9 mouse cellular contexts compared by ENCODE assay signal in the genomic region with DNA sequence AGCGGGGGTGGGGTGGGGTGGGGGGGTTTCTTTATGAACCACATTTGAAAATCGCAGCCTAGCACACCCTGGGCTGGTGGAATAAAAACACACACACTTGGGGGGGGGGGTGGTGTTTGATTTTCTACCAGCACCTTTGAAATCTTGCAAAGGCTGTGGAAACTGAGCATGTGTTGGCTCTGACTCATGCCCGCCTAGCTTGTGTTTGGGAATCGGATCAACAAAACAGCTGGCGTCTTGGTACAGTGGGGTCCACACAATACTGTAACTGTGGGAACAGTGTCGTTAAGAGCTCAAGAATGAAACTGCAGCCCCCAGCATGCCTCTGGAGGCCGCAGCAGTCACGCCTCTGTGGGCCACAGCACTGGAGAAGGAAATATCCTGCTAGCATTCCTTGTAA. TPM values are rescaled to one million over a fixed set of nuclear protein-coding genes. Genes with fewer than 3 reads are reported as not detected.
A peak's percentile ranks its signal among the peaks of the same experiment; 100 is the strongest.
DNase-seq lines count a peak whose midpoint lies in the region; ATAC-seq and TF ChIP-seq lines count a peak whose summit lies in the region.
"Had no signal": no experiment of that assay in that cellular context is flagged by ENCODE, and none has a peak within 500 bp of the region (broad histone marks: within the 10 kb centered on the region; RNA-seq: fewer than 3 reads in every experiment).

No protein-coding gene starts in this region.

- TF ChIP-seq CTCF in left cerebral cortex, adult 2 months (IDR thresholded peaks at IDR 0.05) = no peak; the same call in 1 of the 2 replicates
- TF ChIP-seq CTCF in midbrain, postnatal 0 days (IDR thresholded peaks at IDR 0.05) = no peak

- no peak overlapping the region for H3K4me3 ChIP-seq in kidney, embryonic 15.5 days (replicated peaks)
- no peak overlapping the region for H3K4me3 ChIP-seq in left cerebral cortex, adult 2 months
- no peak overlapping the region for H3K4me3 ChIP-seq in midbrain, postnatal 0 days (ENCODE audit: low read depth, low read length)
- H3K4me3 ChIP-seq in liver, embryonic 12.5 days = no peak overlapping the region

- H3K27me3 ChIP-seq in kidney, embryonic 15.5 days = no peaks in the 10 kb centered on the region
- no peaks in the 10 kb centered on the region for H3K27me3 ChIP-seq in midbrain, postnatal 0 days (ENCODE audit: insufficient read depth, low read length)
- no peaks in the 10 kb centered on the region for H3K27me3 ChIP-seq in liver, embryonic 12.5 days (replicated peaks)

- H3K27ac ChIP-seq in kidney, embryonic 15.5 days = no peak overlapping the region
- no peak overlapping the region for H3K27ac ChIP-seq in left cerebral cortex, adult 2 months
- H3K27ac ChIP-seq in midbrain, postnatal 0 days (ENCODE audit: low read depth, low read length) = no peak overlapping the region
- no peak overlapping the region for H3K27ac ChIP-seq in liver, embryonic 12.5 days

- H3K9me3 ChIP-seq in kidney, embryonic 15.5 days (replicated peaks) = no peaks in the 10 kb centered on the region
- H3K9me3 ChIP-seq in midbrain, postnatal 0 days (ENCODE audit: low read length) = no peaks in the 10 kb centered on the region
- no peaks in the 10 kb centered on the region for H3K9me3 ChIP-seq in liver, embryonic 12.5 days (replicated peaks)
- H3K9me3 ChIP-seq: G1E had no signal

- H3K4me2 ChIP-seq in kidney, embryonic 15.5 days = no peak overlapping the region
- no peak overlapping the region for H3K4me2 ChIP-seq in midbrain, postnatal 0 days (ENCODE audit: low read depth, low read length, poor library complexity, severe bottlenecking)
- H3K4me2 ChIP-seq in liver, embryonic 12.5 days = no peak overlapping the region

- H3K9ac ChIP-seq in kidney, embryonic 15.5 days = no peak overlapping the region
- H3K9ac ChIP-seq in midbrain, postnatal 0 days (replicated peaks; ENCODE audit: low read length, poor library complexity, severe bottlenecking) = no peak overlapping the region
- H3K9ac ChIP-seq in liver, embryonic 12.5 days = no peak overlapping the region

- no peak for DNase-seq in kidney, adult 9 months
- DNase-seq in frontal cortex, adult 2 months (ENCODE audit: extremely low spot score in 1 of 2, low spot score in 1 of 2) = peak; percentile 36 to 74
- DNase-seq in left cerebral cortex, adult 2 months (ENCODE audit: extremely low spot score in 1 of 2, low spot score in 2 of 2) = peak; percentile 32 to 54
- DNase-seq in midbrain, postnatal 0 days (ENCODE audit: low spot score) = peak; percentile 77
- no peak for DNase-seq in spleen, postnatal 14 days (ENCODE audit: low spot score in 2 of 2)
- no peak for DNase-seq in thymus, postnatal 14 days

- peaks cover 11% of the 10 kb centered on the region; the same call in 1 of the 2 replicates for H3K4me1 ChIP-seq in kidney, embryonic 15.5 days
- no peaks in the 10 kb centered on the region for H3K4me1 ChIP-seq in midbrain, postnatal 0 days (ENCODE audit: insufficient read depth, low read length)
- H3K4me1 ChIP-seq in liver, embryonic 12.5 days = no peaks in the 10 kb centered on the region

- 64% methylated on average over 8 of the region's 8 CpGs for WGBS in kidney, embryonic 15.5 days
- WGBS in midbrain, postnatal 0 days = 38% methylated on average over 8 of the region's 8 CpGs
- 68% methylated on average over 8 of the region's 8 CpGs for WGBS in liver, embryonic 12.5 days (ENCODE audit: insufficient replicate concordance)

- no peaks in the 10 kb centered on the region for H3K36me3 ChIP-seq in kidney, embryonic 15.5 days
- no peaks in the 10 kb centered on the region for H3K36me3 ChIP-seq in midbrain, postnatal 0 days (ENCODE audit: insufficient read depth, low read length)
- no peaks in the 10 kb centered on the region for H3K36me3 ChIP-seq in liver, embryonic 12.5 days
- H3K36me3 ChIP-seq: G1E had no signal

- intact Hi-C loops in left cerebral cortex, adult 2 months (cut with DNase I) = no loop called here

- peak; percentile 66; the same call in 1 of the 2 replicates for ATAC-seq in kidney, embryonic 15.5 days (replicated peaks; ENCODE audit: low FRiP score)
- peak; percentile 86 for ATAC-seq in midbrain, postnatal 0 days (ENCODE audit: low FRiP score)
- no peak for ATAC-seq in liver, embryonic 12.5 days

RNA-seq across cellular contexts. Expression of a gene that starts 50.2 kb away (rescaled TPM):
- 26.2 and 30.7 TPM in 2 replicates for polyA plus RNA-seq in kidney, embryonic 15.5 days (2015; fragmentation: Nextera tagmentation; extraction: Ambion mirVana)
- polyA plus RNA-seq in frontal cortex, adult 2 months (2012; rRNA removed) = 2.7 and 2.9 TPM in 2 replicates
- under 1 TPM; 0.75 to 0.91 TPM for total RNA-seq in left cerebral cortex, adult 2 months (2021)
- 1.4 TPM in 2 replicates for total RNA-seq in midbrain, postnatal 0 days (2014; rRNA removed)
- 1.7 and 2.3 TPM in 2 replicates for polyA plus RNA-seq in midbrain, postnatal 0 days (2015; fragmentation: Nextera tagmentation; extraction: Ambion mirVana)
- 2.6 TPM in 2 replicates for polyA plus RNA-seq in liver, embryonic 12.5 days (2016; fragmentation: Nextera tagmentation; extraction: Ambion mirVana)
- polyA plus RNA-seq: G1E had no signal

Comparison
In these comparisons a context has a peak if more than half of its experiments do, and no peak if none do; other contexts are left out.
1. DNase-seq: peak in frontal cortex, adult 2 months (2 of 2), left cerebral cortex, adult 2 months (2 of 2) and midbrain, postnatal 0 days (single experiment); none in kidney, adult 9 months (single experiment), spleen, postnatal 14 days (0 of 2) and thymus, postnatal 14 days (single experiment).